Mouse (Mus musculus) hindbrain, embryonic 14.5 days (tissue): ENCODE results near the gene Fam129a. TPM values are rescaled to one million over a fixed set of nuclear protein-coding genes. Genes with fewer than 3 reads are reported as not detected.

Experiments
- ATAC-seq: fragments of 200-750 bp; cut with Nextera tagmentation; 2 replicates; pipeline ENCODE4 v1.8.0; 2017; ENCODE audit warnings: moderate number of reproducible peaks, mild to moderate bottlenecking, moderate TSS enrichment, moderate library complexity; ENCODE audit not compliant: low FRiP score
- DNase-seq: peaks from one replicate; pipeline ENCODE4 v3.0.0-alpha.2; 2015; ENCODE audit warnings: low spot score
- H3K27ac ChIP-seq: fragments of 300-500 bp; sonication (generic); 2 replicates; pipeline ENCODE4 v1.5.1; 2014; ENCODE audit warnings: mild to moderate bottlenecking, moderate library complexity
- H3K27me3 ChIP-seq: fragments of 300-500 bp; sonication (generic); 2 replicates; pipeline ENCODE4 v1.6.1; 2014; ENCODE audit warnings: mild to moderate bottlenecking, low read length, mixed read lengths; ENCODE audit not compliant: control insufficient read depth, insufficient read depth
- H3K36me3 ChIP-seq: fragments of 300-500 bp; sonication (generic); replicated peaks from 2 replicates; pipeline ENCODE4 v1.6.1; 2014; ENCODE audit not compliant: control insufficient read depth, insufficient read depth
- H3K4me1 ChIP-seq: fragments of 300-500 bp; sonication (generic); replicated peaks from 2 replicates; pipeline ENCODE4 v1.6.1; 2014; ENCODE audit warnings: antibody characterized with exemption, low read length, mixed read lengths; ENCODE audit not compliant: control insufficient read depth, insufficient read depth
- H3K4me2 ChIP-seq: fragments of 300-500 bp; sonication (generic); replicated peaks from 2 replicates; pipeline ENCODE4 v1.6.1; 2014; ENCODE audit warnings: mild to moderate bottlenecking, moderate library complexity
- H3K4me3 ChIP-seq: fragments of 300-500 bp; sonication (generic); replicated peaks from 2 replicates; pipeline ENCODE4 v1.5.1; 2014; ENCODE audit warnings: mild to moderate bottlenecking, low read length
- H3K9ac ChIP-seq: fragments of 300-500 bp; sonication (generic); 2 replicates; pipeline ENCODE4 v1.6.1; 2014
- H3K9me3 ChIP-seq: fragments of 300-500 bp; sonication (generic); 2 replicates; pipeline ENCODE4 v1.6.1; 2016; ENCODE audit warnings: low read length; ENCODE audit not compliant: control insufficient read depth
- WGBS: fragments of 180-500 bp; shearing (Covaris S2); extraction: QIAGEN DNeasy Blood & Tissue Kit; methylation state at CpG from one replicate; pipeline ENCODE4 v1.1.7; 2014; 5-methylcytosine and 5-hydroxymethylcytosine counted together
- polyA plus RNA-seq: library from polyadenylated mRNA; unstranded; fragments of >200 nt; fragmentation: Nextera tagmentation; extraction: Ambion mirVana; gene quantifications from 2 replicates; pipeline ENCODE4 v1.2.1, GENCODE M21; 2014

Gene Fam129a
- polyA plus RNA-seq, 1 experiment from 2014 or later, result 0.99 TPM

- H3K4me2 ChIP-seq, result no peak overlapping the region
- WGBS, result 86% methylated on average over 4 of the region's 4 CpGs
- no peak overlapping the region for H3K9ac ChIP-seq
Measured at GRCm38 (mm10) chr1:151581977-151582376, 11.0 kb downstream of the Fam129a start.

GRCm38 (mm10) chr1:151583457-151584181 lies 12.6 kb downstream of the Fam129a start:
- Histone ChIP-seq H3K4me3 (no peak overlapping the region), H3K36me3 (no peaks in the 10 kb centered on the region), H3K4me1 (no peaks in the 10 kb centered on the region), H3K27me3 (no peaks in the 10 kb centered on the region), H3K27ac (no peak overlapping the region), H3K4me2 (no peak overlapping the region), H3K9me3 (no peaks in the 10 kb centered on the region), H3K9ac (no peak overlapping the region)
- ATAC-seq (no peak), DNase-seq (no peak)
- 88% methylated on average over 8 of the region's 8 CpGs for WGBS

More at GRCm38 (mm10) chr1:151581977-151582376, 11.0 kb downstream of the Fam129a start:
- Histone ChIP-seq H3K9me3 (no peaks in the 10 kb centered on the region), H3K36me3 (no peaks in the 10 kb centered on the region), H3K4me1 (no peaks in the 10 kb centered on the region), H3K27me3 (no peaks in the 10 kb centered on the region), H3K4me3 (no peak overlapping the region), H3K27ac (no peak overlapping the region)
- ATAC-seq (no peak), DNase-seq (no peak)

DNA sequence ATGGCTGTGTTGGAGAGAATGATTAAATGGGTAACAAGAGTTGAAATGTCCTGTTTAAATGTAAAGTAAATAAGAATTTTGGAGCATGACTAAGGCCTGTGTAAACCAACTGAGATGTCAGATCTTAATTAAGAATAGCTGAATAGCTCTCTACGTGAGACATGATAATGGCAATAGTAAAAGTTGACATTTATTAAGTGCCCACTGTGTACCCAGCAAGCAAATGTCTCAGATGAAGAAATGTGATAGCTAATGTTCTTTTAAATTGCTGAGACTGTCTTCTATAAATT lies 13.1 kb downstream of the Fam129a start:
- no peaks in the 10 kb centered on the region for H3K36me3 ChIP-seq

GRCm38 (mm10) chr1:151584565-151585216 lies 13.7 kb downstream of the Fam129a start:
- 75% methylated on average over 11 of the region's 11 CpGs for WGBS
- Histone ChIP-seq H3K4me1 (no peaks in the 10 kb centered on the region), H3K4me3 (no peak overlapping the region), H3K27me3 (no peaks in the 10 kb centered on the region), H3K4me2 (no peak overlapping the region), H3K9me3 (no peaks in the 10 kb centered on the region), H3K27ac (no peak overlapping the region), H3K36me3 (no peaks in the 10 kb centered on the region), H3K9ac (no peak overlapping the region)
- DNase-seq (no peak), ATAC-seq (no peak)

More for the DNA sequence above, 13.1 kb downstream of the Fam129a start:
- 41% methylated on average over 1 of the region's 1 CpGs for WGBS
- ATAC-seq (no peak), DNase-seq (no peak)
- no peaks in the 10 kb centered on the region for H3K9me3 ChIP-seq
- no peaks in the 10 kb centered on the region for H3K4me1 ChIP-seq
- H3K27ac ChIP-seq, result no peak overlapping the region
- no peak overlapping the region for H3K4me3 ChIP-seq
- no peak overlapping the region for H3K4me2 ChIP-seq
- H3K9ac ChIP-seq, result no peak overlapping the region
- no peaks in the 10 kb centered on the region for H3K27me3 ChIP-seq

DNA sequence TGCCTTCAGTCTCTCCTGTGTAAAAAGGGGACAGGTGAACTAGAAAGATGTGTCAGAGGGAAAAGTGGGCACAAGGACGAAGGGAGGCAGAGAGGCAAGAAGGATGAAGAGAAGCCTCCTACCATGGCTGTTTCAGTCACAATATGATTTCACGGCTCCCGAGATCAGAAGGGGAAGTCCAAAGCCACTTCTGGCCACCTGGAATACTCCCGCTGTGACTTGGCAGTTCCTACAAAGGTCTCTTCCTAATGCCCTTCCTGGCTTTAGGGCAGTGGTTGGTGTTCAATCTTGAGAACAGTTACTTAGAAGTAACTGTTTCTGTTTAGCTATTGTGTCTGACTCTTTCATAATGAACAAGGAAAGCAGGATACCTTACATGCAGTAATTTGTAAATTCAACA lies 14.7 kb downstream of the Fam129a start:
- no peaks in the 10 kb centered on the region for H3K36me3 ChIP-seq
- no peak overlapping the region for H3K4me3 ChIP-seq
- no peaks in the 10 kb centered on the region for H3K27me3 ChIP-seq
- no peaks in the 10 kb centered on the region for H3K4me1 ChIP-seq
- WGBS, result 71% methylated on average over 4 of the region's 4 CpGs
- no peak overlapping the region for H3K4me2 ChIP-seq
- ATAC-seq (no peak), DNase-seq (no peak)
- H3K9ac ChIP-seq, result no peak overlapping the region
- no peak overlapping the region for H3K27ac ChIP-seq
- H3K9me3 ChIP-seq, result no peaks in the 10 kb centered on the region

DNA sequence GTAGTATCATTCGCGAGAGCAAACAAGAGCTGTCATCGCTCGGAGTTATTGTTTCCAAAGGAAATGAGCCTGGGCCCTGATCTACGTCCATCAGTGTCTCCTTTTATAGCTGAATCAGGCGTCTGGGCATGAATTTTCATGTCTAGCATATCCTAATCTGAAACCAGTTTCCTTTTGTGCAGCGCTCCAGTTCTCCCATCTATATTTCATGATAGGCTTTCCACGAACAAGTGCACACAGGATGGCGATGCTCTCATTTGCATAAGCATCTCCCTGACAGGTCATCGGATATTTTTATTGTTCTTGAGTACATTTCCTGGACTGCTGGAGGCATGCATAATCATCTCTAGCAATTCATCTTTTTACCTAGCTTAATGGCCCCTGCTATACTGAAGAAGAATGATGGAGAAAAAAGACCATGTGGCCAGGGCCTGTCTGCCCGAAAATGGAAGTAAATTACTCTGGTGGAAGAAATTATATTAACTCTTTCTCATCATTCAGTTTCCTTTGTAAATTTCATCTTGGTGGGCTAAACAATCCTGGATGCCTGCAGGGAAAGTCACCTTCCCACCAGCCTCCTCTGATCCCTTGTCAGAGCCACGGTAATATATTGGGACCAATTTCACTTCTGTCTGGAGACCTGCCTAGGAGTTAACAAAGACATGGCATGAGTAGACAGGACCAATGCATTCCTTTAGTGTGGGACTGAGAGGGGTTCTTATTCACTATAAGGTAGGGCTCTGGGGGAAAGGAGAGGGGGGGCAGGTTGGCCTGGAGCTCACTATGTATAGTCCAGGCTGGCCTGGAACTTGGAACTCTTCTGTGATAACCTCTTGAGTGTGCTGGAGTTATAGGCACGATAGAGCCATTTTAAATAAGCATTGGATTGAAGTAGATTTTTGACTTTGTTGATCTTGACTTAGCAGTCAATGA lies 21.4 kb downstream of the Fam129a start:
- H3K4me3 ChIP-seq, result no peak overlapping the region
- no peak overlapping the region for H3K9ac ChIP-seq
- H3K27me3 ChIP-seq, result no peaks in the 10 kb centered on the region
- 0 out of 2 replicates have a peak, but pooled peaks cover 9% of the 10 kb centered on the region for H3K4me1 ChIP-seq
- no peak for DNase-seq
- no peaks in the 10 kb centered on the region for H3K36me3 ChIP-seq
- no peak overlapping the region for H3K4me2 ChIP-seq
- peak overlapping the region; percentile 72 for H3K27ac ChIP-seq
- no peaks in the 10 kb centered on the region for H3K9me3 ChIP-seq
- peak; percentile 80 for ATAC-seq
- 44% methylated on average over 13 of the region's 13 CpGs for WGBS

GRCm38 (mm10) chr1:151594906-151595305 lies 23.9 kb downstream of the Fam129a start:
- 0 out of 2 replicates have a peak, but pooled peaks cover 9% of the 10 kb centered on the region for H3K4me1 ChIP-seq
- no peak overlapping the region for H3K4me2 ChIP-seq
- H3K36me3 ChIP-seq, result no peaks in the 10 kb centered on the region
- 84% methylated on average over 4 of the region's 4 CpGs for WGBS
- H3K27me3 ChIP-seq, result no peaks in the 10 kb centered on the region
- H3K9me3 ChIP-seq, result no peaks in the 10 kb centered on the region
- H3K27ac ChIP-seq, result no peak overlapping the region
- H3K4me3 ChIP-seq, result no peak overlapping the region
- DNase-seq (no peak), ATAC-seq (no peak)
- H3K9ac ChIP-seq, result no peak overlapping the region

DNA sequence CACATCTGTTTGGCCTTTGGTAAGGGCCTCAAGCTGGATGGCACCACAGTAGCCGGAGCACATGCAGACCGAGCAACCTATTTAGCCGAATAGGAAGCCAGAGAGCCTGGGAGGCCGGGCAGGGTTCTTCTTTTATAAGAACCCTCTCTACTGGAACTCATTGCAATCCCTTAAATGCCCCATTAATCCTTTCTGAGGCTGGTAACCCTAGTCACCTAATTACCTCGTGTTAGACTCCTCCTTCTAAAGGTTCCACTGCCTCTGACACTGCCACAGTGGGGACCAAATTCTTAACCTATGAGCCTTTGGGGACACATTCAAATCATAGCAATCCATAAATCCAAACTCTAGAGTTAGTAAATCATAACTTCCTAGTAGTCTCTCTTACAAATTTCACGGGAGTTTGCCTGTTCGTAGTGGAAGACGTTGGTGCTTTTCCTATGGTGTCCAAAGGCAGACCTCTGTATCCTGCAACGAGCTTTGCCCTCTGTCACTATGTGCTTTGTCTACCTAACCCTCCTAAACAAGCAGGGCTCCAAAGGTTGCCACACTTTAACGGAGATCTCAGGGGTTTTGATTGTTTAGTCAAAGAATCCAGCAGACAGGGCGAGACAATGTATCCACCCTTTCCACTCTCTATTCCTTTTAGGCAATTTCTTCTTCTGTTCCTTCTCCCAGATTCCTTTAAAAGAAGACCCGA lies 24.8 kb downstream of the Fam129a start:
- 0 out of 2 replicates have a peak, but pooled peaks cover 9% of the 10 kb centered on the region for H3K4me1 ChIP-seq
- no peaks in the 10 kb centered on the region for H3K27me3 ChIP-seq
- H3K9me3 ChIP-seq, result no peaks in the 10 kb centered on the region
- no peak overlapping the region for H3K4me2 ChIP-seq
- ATAC-seq, result no peak
- DNase-seq, result no peak
- H3K27ac ChIP-seq, result no peak overlapping the region
- WGBS, result 42% methylated on average over 12 of the region's 12 CpGs
- no peak overlapping the region for H3K4me3 ChIP-seq
- H3K36me3 ChIP-seq, result no peaks in the 10 kb centered on the region
- H3K9ac ChIP-seq, result no peak overlapping the region
